Mouse (Mus musculus) gastrocnemius, postnatal 36 days (tissue): Measurements from ENCODE around the gene Bad. TPM values are rescaled to one million over a fixed set of nuclear protein-coding genes. Genes with fewer than 3 reads are reported as not detected.

Experiments used
- DNase-seq, 2 experiments: peaks; one replicate each; pipeline ENCODE4 v3.0.0; 2022
- intact Hi-C: fragments of 180-260 bp; cut with DNase I; formaldehyde crosslinking; loops from one replicate; pipeline ENCODE4 v1.15.1; 2025
- microRNA-seq, 2 experiments: library from miRNA; unstranded; fragments of <30 nt; microRNA quantifications; one replicate each; pipeline ENCODE4 v1.2.0; 2021
- total RNA-seq, 2 experiments: library from RNA; stranded (reverse); gene quantifications; 2 replicates each; pipeline ENCODE4 v1.2.3; 2021

Bad gene
- total RNA-seq, 2 experiments from 2014 or later: 10.7 to 14.1 TPM

DNA sequence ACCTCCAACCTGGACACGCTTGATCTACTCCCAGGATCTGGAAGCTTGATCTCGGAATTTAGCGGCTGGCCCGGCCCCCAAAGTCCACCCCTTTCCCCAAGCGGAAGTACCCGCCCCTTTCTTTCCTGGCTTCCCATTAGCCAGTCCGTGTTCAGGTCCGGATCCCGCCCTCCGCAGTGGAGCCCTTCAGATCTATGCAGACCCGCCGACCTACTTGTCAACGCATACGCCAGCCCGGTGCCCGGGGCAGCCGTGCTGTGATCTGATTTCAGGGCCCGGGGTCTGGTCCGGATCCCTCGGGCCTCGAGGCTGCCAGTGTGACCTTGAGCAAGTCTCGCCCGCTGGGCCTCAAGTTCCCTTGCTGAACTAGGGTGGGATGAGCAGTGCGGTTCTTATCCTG is 54.3 kb downstream of the Bad start, which contains the start of the genes Nudt22 and Trpt1:
Gene Nudt22, minus strand, starts transcription at position 112 of the 400 bp plus-strand sequence.
Gene Trpt1, plus strand, starts transcription at position 126 of the 400 bp plus-strand sequence.
- intact Hi-C loops: loop anchor here (5.0 kb wide), 1 partner anchor 41 kb away; the partner anchor contains the start of gene Stip1
- peak; percentile 83 to 86 for DNase-seq

- intact Hi-C loops: loop anchor here (5.0 kb wide), 1 partner anchor 39 kb away; the partner anchor contains the start of gene Stip1
- no peak for DNase-seq
Observed at GRCm38 (mm10) chr19:6997721-6998290, 56.1 kb downstream of the Bad start.

- intact Hi-C loops: loop anchor here (5.0 kb wide), 1 partner anchor 38 kb away; the partner anchor contains the start of gene Stip1
- DNase-seq: no peak
Observed at GRCm38 (mm10) chr19:6999360-7000063, 57.9 kb downstream of the Bad start.

Small RNA genes within 50 kb of the gene (microRNA-seq; reads per million reads assigned to microRNA genes)
- 1.5 to 2.1 reads per million in 2 experiments for gene Mir6990

Other genes with a start within 250 kb of the Bad start
- gene Rps6ka4, start 101.2 kb upstream of the Bad start, total RNA-seq: 1 to 10 TPM; 8.1 to 8.5 TPM
- gene Ccdc88b, start 83.7 kb upstream of the Bad start, total RNA-seq: under 1 TPM; 0.37 to 0.56 TPM
- gene Trmt112, start 32.2 kb upstream of the Bad start, total RNA-seq: 10 to 100 TPM; 31.7 to 38.8 TPM
- gene Prdx5, start 31.8 kb upstream of the Bad start, total RNA-seq: 100 to 1,000 TPM; 204 to 205 TPM
- 10 to 100 TPM; 84.3 to 85.3 TPM for gene Esrra, start 20.0 kb upstream of the Bad start, total RNA-seq
- not detected for gene Catsperz, start 16.5 kb upstream of the Bad start, total RNA-seq
- gene Kcnk4, start 7.3 kb upstream of the Bad start, total RNA-seq: not detected
- gene Gpr137, start 619 bp downstream of the Bad start, total RNA-seq: 1 to 10 TPM; 9.4 to 9.7 TPM
- 100 to 1,000 TPM; 105 to 128 TPM for gene Ppp1r14b, start 33.1 kb downstream of the Bad start, total RNA-seq
- 10 to 100 TPM in 1 of 2 experiments, 1 to 10 TPM in 1; 8.1 to 10.7 TPM for gene Plcb3, start 34.6 kb downstream of the Bad start, total RNA-seq
- gene Fkbp2, start 38.6 kb downstream of the Bad start, total RNA-seq: 10 to 100 TPM in 1 of 2 experiments, 1 to 10 TPM in 1; 7.5 to 11.6 TPM
- gene Vegfb, start 45.8 kb downstream of the Bad start, total RNA-seq: 100 to 1,000 TPM; 140 to 153 TPM
- gene Dnajc4, start 50.7 kb downstream of the Bad start, total RNA-seq: 10 to 100 TPM; 31.1 to 36.4 TPM
- 10 to 100 TPM; 11.4 to 16.5 TPM for gene Nudt22, start 54.3 kb downstream of the Bad start, total RNA-seq
- gene Trpt1, start 54.3 kb downstream of the Bad start, total RNA-seq: 10 to 100 TPM; 21.0 to 23.2 TPM
- 1 to 10 TPM; 1.1 to 1.5 TPM for gene Fermt3, start 77.6 kb downstream of the Bad start, total RNA-seq
- 10 to 100 TPM; 80.7 to 91.9 TPM for gene Stip1, start 98.1 kb downstream of the Bad start, total RNA-seq
- gene Macrod1, start 114.9 kb downstream of the Bad start, total RNA-seq: 100 to 1,000 TPM; 240 to 280 TPM
- under 1 TPM; 0.36 to 0.49 TPM for gene Flrt1, start 163.9 kb downstream of the Bad start, total RNA-seq